Mouse (Mus musculus): ENCODE data around the gene Afmid.

- TF ChIP-seq CTCF (IDR thresholded peaks at IDR 0.05; ENCODE audit: borderline replicate concordance, insufficient read depth, low read length): no peak
- TF ChIP-seq POLR2A (IDR thresholded peaks at IDR 0.05; ENCODE audit: low read depth, low read length): no peak
These were observed 24.1 kb upstream of the Afmid start for GRCm38 (mm10) chr11:117801650-117802049.

Measured in embryonic fibroblast, embryonic 13.5 days (primary cell).